Mouse (Mus musculus) heart, adult 2 months (tissue): ENCODE measurements around the gene Surf2. TPM values are rescaled to one million over a fixed set of nuclear protein-coding genes. Genes with fewer than 3 reads are reported as not detected.

Experiments
- DNase-seq, 2 experiments: peaks; one replicate each; pipeline ENCODE4 v3.0.0; 2021
- H3K27ac ChIP-seq: fragments of 200-600 bp; 2 replicates; pipeline ENCODE4 v1.8.1; 2022
- H3K27me3 ChIP-seq: fragments of 200-500 bp; 2 replicates; pipeline ENCODE4 v1.6.1; 2012; ENCODE audit warnings: mild to moderate bottlenecking, low read length, inconsistent platforms, mixed read lengths; ENCODE audit not compliant: control insufficient read depth, insufficient read depth
- H3K36me3 ChIP-seq: fragments of 200-500 bp; 2 replicates; pipeline ENCODE4 v1.6.1; 2012; ENCODE audit warnings: low read length, inconsistent platforms; ENCODE audit not compliant: control insufficient read depth, insufficient read depth
- H3K4me1 ChIP-seq: fragments of 200-500 bp; 2 replicates; pipeline ENCODE4 v1.6.1; 2011; ENCODE audit warnings: low read length; ENCODE audit not compliant: control insufficient read depth, insufficient read depth
- H3K4me3 ChIP-seq: fragments of 200-600 bp; 2 replicates; pipeline ENCODE4 v1.8.1; 2022
- H3K79me2 ChIP-seq: fragments of 200-500 bp; replicated peaks from 2 replicates; pipeline ENCODE4 v1.6.1; 2012; ENCODE audit warnings: mild to moderate bottlenecking, inconsistent platforms, low read length, moderate library complexity, mixed read lengths; ENCODE audit not compliant: control insufficient read depth, insufficient read depth
- H3K9ac ChIP-seq: fragments of 200-500 bp; 2 replicates; pipeline ENCODE4 v1.6.1; 2012; ENCODE audit warnings: low read depth, mild to moderate bottlenecking, control low read depth, inconsistent platforms, low read length, mixed read lengths
- CTCF ChIP-seq: fragments of 200-600 bp; IDR thresholded peaks from 2 replicates; pipeline ENCODE4 v1.8.1; 2022; ENCODE audit warnings: antibody characterized with exemption, mild to moderate bottlenecking, moderate library complexity
- EP300 ChIP-seq: fragments of 200-500 bp; IDR thresholded peaks from 2 replicates; pipeline ENCODE4 v1.6.1; 2011; ENCODE audit warnings: low read depth, low read length, control low read depth; ENCODE audit not compliant: insufficient read depth
- POLR2A ChIP-seq: fragments of 200-500 bp; IDR thresholded peaks from 2 replicates; pipeline ENCODE4 v1.6.1; 2011; ENCODE audit warnings: mild to moderate bottlenecking, low read depth, low read length, control low read depth; ENCODE audit not compliant: insufficient read depth
- WGBS: fragments of 180-500 bp; shearing (Covaris S2); methylation state at CpG from one replicate; pipeline ENCODE4 v1.1.7; 2018; 5-methylcytosine and 5-hydroxymethylcytosine counted together
- intact Hi-C: fragments of 180-260 bp; cut with DNase I; formaldehyde crosslinking; loops from one replicate; pipeline ENCODE4 v1.15.1; 2025
- polyA plus RNA-seq: library from polyadenylated mRNA; depleted of rRNA; stranded (reverse); fragments of >200 nt; gene quantifications from 2 replicates; pipeline ENCODE4 v1.2.3, GENCODE M21; 2012
- total RNA-seq, 2 experiments: library from RNA; stranded (reverse); gene quantifications; 2 replicates each; pipeline ENCODE4 v1.2.3; 2021

Gene Surf2
- total and polyA plus RNA-seq, 3 experiments, result 15.2 to 21.6 (median 16.8) TPM

GRCm38 (mm10) chr2:26950411-26950810 is 34.2 kb downstream of the Surf2 start:
- H3K79me2 ChIP-seq, result no peaks in the 10 kb centered on the region
- intact Hi-C loops, result no loop called here
- no peaks in the 10 kb centered on the region for H3K27me3 ChIP-seq
- H3K4me1 ChIP-seq, result no peaks in the 10 kb centered on the region
- no peak overlapping the region for H3K9ac ChIP-seq
- DNase-seq, result no peak
- H3K36me3 ChIP-seq, result no peaks in the 10 kb centered on the region
- H3K4me3 ChIP-seq, result no peak overlapping the region
- WGBS, result 90% methylated on average over 2 of the region's 2 CpGs
- TF ChIP-seq EP300 (no peak), CTCF (no peak), POLR2A (no peak)
- H3K27ac ChIP-seq, result no peak overlapping the region

- Histone ChIP-seq H3K27me3 (no peaks in the 10 kb centered on the region), H3K4me1 (no peaks in the 10 kb centered on the region), H3K9ac (no peak overlapping the region), H3K79me2 (no peaks in the 10 kb centered on the region), H3K4me3 (no peak overlapping the region), H3K27ac (no peak overlapping the region), H3K36me3 (no peaks in the 10 kb centered on the region)
- DNase-seq, result no peak
- 79% methylated on average over 8 of the region's 8 CpGs for WGBS
- no peak for TF ChIP-seq POLR2A
- no peak for TF ChIP-seq CTCF
- TF ChIP-seq EP300, result no peak
- intact Hi-C loops, result no loop called here
These were observed 35.3 kb downstream of the Surf2 start for GRCm38 (mm10) chr2:26951346-26951905.

GRCm38 (mm10) chr2:26952193-26952592 is 36.0 kb downstream of the Surf2 start:
- 90% methylated on average over 4 of the region's 4 CpGs for WGBS
- no peak overlapping the region for H3K4me3 ChIP-seq
- no peaks in the 10 kb centered on the region for H3K79me2 ChIP-seq
- H3K36me3 ChIP-seq, result no peaks in the 10 kb centered on the region
- TF ChIP-seq POLR2A (no peak), EP300 (no peak)
- H3K27ac ChIP-seq, result no peak overlapping the region
- no peak overlapping the region for H3K9ac ChIP-seq
- no peaks in the 10 kb centered on the region for H3K27me3 ChIP-seq
- DNase-seq, result no peak
- intact Hi-C loops, result no loop called here
- no peaks in the 10 kb centered on the region for H3K4me1 ChIP-seq

GRCm38 (mm10) chr2:26952866-26953265 is 36.7 kb downstream of the Surf2 start:
- no peak overlapping the region for H3K4me3 ChIP-seq
- TF ChIP-seq CTCF (no peak), EP300 (no peak), POLR2A (no peak)
- intact Hi-C loops, result no loop called here
- no peaks in the 10 kb centered on the region for H3K4me1 ChIP-seq
- H3K27me3 ChIP-seq, result no peaks in the 10 kb centered on the region
- 89% methylated on average over 8 of the region's 8 CpGs for WGBS
- no peak for DNase-seq
- H3K36me3 ChIP-seq, result no peaks in the 10 kb centered on the region
- no peak overlapping the region for H3K27ac ChIP-seq
- no peaks in the 10 kb centered on the region for H3K79me2 ChIP-seq
- no peak overlapping the region for H3K9ac ChIP-seq

- intact Hi-C loops, result no loop called here
- Histone ChIP-seq H3K36me3 (no peaks in the 10 kb centered on the region), H3K4me1 (no peaks in the 10 kb centered on the region), H3K79me2 (no peaks in the 10 kb centered on the region), H3K9ac (no peak overlapping the region), H3K27me3 (no peaks in the 10 kb centered on the region), H3K27ac (no peak overlapping the region), H3K4me3 (no peak overlapping the region)
- WGBS, result 86% methylated on average over 2 of the region's 2 CpGs
- TF ChIP-seq EP300, result no peak
- TF ChIP-seq CTCF, result no peak
- no peak for TF ChIP-seq POLR2A
- no peak for DNase-seq
These were observed 38.7 kb downstream of the Surf2 start for GRCm38 (mm10) chr2:26954735-26955395.

GRCm38 (mm10) chr2:26956811-26957487 is 40.8 kb downstream of the Surf2 start:
- no peaks in the 10 kb centered on the region for H3K4me1 ChIP-seq
- H3K36me3 ChIP-seq, result no peaks in the 10 kb centered on the region
- intact Hi-C loops, result no loop called here
- H3K27ac ChIP-seq, result no peak overlapping the region
- DNase-seq, result no peak
- H3K9ac ChIP-seq, result no peak overlapping the region
- no peak overlapping the region for H3K4me3 ChIP-seq
- TF ChIP-seq POLR2A (no peak), CTCF (no peak), EP300 (no peak)
- no peaks in the 10 kb centered on the region for H3K79me2 ChIP-seq
- WGBS, result 91% methylated on average over 12 of the region's 12 CpGs
- no peaks in the 10 kb centered on the region for H3K27me3 ChIP-seq
